Mouse (Mus musculus): ENCODE data around the gene Prom2.

The Prom2 gene

DNA sequence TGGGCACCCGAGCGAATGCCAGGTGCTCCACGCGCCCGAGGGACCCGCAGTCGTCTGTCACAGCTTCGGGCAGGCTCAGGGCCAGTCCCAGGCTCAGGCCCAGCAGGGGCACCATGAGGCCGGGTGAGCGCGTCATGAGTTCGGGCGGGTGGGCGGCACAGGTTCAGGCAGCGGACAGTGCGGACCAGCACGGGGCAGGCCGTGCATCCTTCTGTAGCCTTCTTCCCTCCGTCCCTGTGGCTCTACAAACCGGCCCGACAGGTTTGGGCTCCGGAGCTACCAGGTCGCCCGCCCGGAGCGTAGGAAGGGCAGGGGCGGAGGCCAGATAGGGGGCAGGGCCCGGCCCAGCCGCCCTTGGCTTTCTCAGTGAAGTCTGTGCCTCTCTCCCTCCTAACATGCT is at the start of gene Prom2:
TSS of gene Prom2 (minus strand) at position 283 of the 400 bp plus-strand sequence.
- in situ Hi-C loops (cut with MboI; ENCODE audit: unreplicated experiment in 2 of 2) = loop anchor here in 1 of 2 experiments (10.0 kb wide), 1 partner anchor 176 kb away; the partner anchor contains the start of gene Adra2b

DNA sequence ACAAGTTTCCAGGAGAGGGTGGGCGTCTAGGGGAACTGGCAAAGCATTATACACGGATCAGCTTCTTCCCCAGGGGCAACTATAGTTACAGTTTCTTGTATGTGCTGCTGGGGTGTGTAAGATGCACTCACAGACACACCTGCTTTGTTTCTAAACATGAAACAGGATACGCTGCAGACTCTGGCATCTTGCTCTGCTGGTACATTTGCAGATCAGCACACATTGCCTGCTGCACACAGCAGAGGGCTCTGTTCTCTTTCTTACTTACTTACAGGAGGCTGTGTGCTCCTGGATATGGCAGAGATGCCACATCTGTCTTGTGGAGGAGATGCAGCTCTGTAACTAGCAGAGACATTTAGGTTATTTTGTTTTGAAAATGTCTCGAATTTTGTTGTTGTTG is 49.6 kb upstream of the Prom2 start:
- in situ Hi-C loops (cut with MboI; ENCODE audit: unreplicated experiment in 2 of 2) = loop anchor here in 1 of 2 experiments (10.0 kb wide), 1 partner anchor 1104 kb away; the partner anchor contains the start of gene Mertk

DNA sequence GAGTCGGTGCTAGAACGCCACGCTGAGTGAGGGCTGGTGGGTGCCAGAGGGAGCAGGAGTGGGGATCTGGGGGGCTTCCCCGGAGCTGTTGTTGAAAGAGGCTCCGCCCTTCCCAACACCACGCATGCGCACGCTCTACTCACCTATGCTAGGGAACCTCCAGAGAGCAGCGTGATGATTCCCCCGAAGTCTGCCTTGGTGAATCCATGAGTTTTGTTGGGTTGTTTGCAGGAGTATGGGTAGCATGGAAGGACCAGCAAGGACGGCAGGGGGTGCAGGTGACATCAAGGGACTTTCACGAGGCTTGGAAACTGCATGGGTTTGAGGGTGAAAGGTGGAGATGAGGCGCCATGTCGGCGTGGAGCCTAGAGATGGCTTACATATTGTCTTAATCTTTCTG is 48.9 kb upstream of the Prom2 start:
- in situ Hi-C loops (cut with MboI; ENCODE audit: unreplicated experiment in 2 of 2) = loop anchor here in 1 of 2 experiments (10.0 kb wide), 1 partner anchor 1105 kb away; the partner anchor contains the start of gene Mertk

DNA sequence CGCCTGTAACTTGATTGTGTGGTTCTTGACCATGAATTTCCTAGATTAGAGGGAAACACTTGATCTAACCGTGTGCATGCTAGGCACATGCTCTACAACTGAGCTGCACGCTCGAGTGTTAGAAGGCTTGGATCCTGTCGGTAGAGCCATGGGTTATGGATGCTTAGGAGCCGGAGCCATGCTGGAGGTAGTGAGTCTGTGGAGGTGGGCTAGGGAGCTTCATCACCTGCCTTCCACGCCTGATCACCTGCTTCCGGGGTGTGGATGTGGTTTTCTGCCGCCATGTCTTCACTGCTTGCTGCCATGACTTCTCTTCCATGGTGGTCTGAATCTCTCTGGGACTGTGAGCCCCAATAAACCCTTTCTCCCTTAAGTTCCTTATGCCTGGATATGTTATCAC is 47.6 kb upstream of the Prom2 start:
- in situ Hi-C loops (cut with MboI; ENCODE audit: unreplicated experiment in 2 of 2) = no loop called here

DNA sequence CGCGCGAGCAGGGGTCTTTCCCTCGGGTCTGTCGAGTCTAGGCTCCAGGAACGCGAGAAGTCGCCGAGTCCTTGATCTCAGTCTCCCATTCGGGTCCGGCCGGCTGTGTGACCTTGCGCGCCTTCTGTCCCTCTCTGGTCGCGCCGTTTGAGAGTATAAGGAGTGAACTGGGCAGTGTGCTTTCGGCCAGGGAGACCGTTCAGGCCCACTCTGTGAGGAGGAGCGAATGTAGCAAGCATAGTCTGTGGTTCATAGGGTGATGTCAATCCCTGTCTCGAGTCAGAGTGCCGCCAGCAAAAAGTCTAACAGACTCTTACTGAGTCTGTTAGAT is 46.2 kb upstream of the Prom2 start:
- in situ Hi-C loops (cut with MboI; ENCODE audit: unreplicated experiment in 2 of 2) = no loop called here

DNA sequence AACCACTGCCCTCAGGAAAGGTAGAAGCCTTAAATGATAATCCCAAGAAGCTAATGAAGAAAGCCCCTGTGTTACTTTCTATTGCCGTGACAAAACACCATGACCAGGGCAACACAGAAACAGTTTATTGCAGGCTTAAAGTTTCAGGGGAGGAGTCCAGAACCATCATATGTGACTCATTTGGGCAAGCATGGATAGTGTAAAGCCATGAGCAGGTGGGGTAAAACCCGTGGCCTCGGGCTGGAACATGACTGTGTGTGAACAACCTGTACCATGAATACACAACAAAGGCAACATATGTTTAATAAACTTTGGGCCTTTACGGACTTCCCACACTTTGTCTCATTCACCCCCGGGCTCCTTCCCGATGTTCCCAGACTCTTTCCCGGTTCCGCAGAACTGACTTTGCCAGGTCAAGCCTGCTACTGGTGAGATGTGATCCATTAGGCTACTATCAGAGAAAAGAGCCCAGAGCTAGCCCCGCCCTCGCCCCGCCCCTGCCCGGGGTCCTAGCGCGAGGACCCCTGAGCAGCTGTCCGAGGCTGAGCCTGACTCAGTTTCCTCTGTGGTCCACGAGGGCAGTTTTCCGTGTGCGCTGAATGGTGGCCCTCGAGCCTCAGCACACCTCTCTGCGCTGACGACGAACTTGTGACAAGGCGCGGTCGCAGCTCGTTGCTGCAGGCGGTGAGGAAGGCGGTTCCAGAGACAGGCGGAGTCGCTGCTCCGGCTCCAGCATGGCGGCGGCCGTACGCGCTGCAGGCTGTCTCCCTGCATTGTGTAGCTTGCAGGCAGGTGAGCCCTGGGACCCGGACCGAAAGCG is 45.6 kb upstream of the Prom2 start, which contains the start of the genes Zfp661 and Mrps5:
TSS of gene Zfp661 (minus strand) at position 401 of the 820 bp plus-strand sequence.
TSS of gene Mrps5 (plus strand) at position 529 of the 820 bp plus-strand sequence.
- in situ Hi-C loops (cut with MboI; ENCODE audit: unreplicated experiment in 2 of 2) = no loop called here

DNA sequence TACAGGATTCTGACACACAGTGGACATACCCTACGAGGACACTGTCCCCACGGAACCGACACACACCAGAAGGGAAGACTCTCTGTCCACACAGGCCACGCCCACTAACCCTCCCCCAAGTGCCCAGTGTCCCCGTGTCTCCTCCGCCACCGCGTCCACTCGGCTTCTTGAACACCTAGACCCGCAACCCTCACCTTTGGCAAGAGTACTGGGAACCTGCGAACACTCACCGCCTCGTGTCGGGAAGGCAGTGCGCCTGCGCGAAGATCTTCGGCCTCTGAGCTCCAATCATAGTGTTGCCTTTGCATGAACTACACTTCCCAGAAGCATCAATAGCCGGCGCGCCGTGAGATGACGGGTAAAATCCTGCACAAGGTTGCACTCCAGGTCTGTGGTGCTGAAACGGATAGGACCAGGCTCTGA is 43.2 kb upstream of the Prom2 start:
- in situ Hi-C loops (cut with MboI; ENCODE audit: unreplicated experiment in 2 of 2) = no loop called here

DNA sequence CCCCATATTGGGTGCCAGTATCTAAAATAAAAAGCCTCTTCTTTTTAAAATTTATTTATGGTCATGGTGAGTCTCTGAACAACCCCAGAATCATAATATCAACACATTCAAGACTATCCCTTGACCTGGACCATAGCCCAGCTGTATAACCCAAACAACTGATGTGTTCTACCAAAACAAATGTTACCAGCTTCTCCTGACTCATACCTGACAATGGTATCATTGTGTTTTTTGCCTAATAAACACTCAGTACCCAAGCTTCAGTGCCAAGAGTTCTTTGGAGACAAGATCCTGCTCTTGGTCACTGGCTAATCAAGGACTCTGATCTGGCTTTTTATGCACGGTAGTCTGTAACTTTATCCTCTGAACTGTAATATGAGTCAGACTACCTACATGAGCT is 32.1 kb upstream of the Prom2 start:
- in situ Hi-C loops (cut with MboI; ENCODE audit: unreplicated experiment in 2 of 2) = no loop called here

DNA sequence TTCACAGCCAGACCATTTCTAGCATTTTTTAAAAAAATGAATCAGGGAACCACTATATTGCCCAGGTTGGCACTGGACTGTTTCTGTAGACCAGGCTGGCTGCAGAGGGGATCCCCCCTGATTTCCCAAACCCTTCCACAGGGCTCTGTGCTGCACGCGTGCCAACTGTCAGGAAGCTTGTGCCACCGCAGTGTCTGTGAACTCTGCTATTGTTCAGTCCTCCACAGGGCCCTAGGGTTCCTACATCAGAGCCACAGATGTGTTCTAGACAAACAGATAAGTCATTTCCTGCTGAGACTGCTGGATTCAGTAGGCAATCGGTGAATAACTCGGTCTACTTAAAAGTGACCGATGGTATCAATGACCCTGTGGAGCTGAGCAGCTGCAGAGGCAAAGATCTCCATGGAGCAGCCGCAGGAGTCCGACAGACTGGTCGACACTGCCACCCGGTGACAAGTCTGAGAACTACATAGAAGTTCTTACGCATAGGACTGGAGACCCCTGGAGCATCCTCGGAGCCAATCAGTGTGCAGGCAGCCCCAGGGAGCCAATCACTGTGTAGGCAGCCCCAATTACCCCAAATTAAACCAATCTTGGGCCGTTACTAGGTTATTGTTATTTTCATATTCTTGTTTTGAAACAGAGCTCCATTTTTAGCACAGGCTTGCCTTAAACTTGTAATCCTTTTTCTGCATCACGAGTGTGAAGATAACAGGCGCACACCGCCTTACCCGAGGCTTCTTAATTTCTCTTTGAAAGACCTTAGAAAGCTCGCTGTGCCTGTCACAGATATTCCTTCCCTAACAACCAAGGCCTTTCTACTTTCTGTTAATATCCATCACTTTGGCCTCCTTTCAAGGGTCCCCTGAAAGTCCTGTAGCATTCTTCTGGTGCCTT is 18.1 kb upstream of the Prom2 start:
- in situ Hi-C loops (cut with MboI; ENCODE audit: unreplicated experiment in 2 of 2) = loop anchor here (5.0 kb wide), 2 partner anchors 47 to 52 kb away; no protein-coding TSS in a partner anchor

DNA sequence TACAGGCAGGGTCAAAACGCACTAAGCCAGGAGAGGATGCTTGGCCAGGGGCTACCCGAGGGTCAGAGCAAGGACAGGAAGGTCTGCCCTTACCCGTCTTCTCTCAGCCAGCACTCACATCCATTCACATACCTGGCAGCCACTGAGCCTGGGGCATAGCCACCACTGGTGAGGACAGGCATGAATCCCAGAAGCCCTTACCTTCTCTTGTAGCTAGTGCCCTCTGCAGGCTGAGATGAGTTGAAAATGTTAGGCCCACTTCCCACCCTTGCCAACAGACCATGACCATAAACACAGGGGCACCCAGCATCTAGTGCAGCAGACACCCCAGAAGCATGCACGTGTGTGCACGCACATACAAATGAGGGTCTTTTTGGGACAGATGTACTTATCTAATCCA is 9.8 kb upstream of the Prom2 start:
- in situ Hi-C loops (cut with MboI; ENCODE audit: unreplicated experiment in 2 of 2) = no loop called here

DNA sequence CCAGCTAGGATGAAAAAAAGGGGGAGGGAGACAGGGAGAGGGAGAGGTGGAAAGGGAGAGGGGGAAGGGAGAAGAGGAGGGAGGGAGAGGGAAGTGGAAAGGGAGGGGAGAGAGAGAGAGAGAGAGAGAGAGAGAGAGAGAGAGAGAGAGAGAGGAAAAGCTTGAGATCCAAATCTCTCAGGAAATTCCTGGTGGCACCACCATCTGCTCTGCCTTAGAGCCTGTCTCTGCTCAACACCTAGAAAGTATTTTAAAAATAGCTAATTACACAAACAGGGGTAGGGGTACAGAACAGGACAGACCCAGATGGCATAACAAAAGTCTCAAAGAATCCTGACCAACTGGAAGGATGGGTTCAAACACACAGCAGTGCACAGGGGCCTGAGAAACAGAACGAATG is 9.2 kb upstream of the Prom2 start:
- in situ Hi-C loops (cut with MboI; ENCODE audit: unreplicated experiment in 2 of 2) = no loop called here

DNA sequence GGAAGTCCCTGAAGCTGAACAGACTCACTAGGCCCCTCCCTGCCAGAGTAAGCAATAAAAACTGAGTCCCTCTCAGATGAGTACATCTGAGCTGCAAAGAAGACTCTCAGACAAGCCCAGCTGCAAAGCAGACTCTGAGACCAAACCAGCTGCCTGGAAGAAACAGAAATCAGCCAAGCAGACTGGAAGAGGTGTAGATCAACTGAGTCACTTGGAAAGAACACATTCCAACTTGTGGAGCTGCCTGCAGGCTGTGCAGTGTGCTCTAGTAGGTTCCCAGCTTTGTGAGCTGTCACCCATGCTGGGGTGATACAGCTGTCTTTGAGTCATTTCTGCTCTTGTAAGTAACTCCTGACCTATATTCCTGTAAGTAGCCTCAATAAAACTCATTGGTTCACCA is 8.4 kb upstream of the Prom2 start:
- in situ Hi-C loops (cut with MboI; ENCODE audit: unreplicated experiment in 2 of 2) = loop anchor here in 1 of 2 experiments (10.0 kb wide), 1 partner anchor 185 kb away; the partner anchor contains the start of gene Adra2b

DNA sequence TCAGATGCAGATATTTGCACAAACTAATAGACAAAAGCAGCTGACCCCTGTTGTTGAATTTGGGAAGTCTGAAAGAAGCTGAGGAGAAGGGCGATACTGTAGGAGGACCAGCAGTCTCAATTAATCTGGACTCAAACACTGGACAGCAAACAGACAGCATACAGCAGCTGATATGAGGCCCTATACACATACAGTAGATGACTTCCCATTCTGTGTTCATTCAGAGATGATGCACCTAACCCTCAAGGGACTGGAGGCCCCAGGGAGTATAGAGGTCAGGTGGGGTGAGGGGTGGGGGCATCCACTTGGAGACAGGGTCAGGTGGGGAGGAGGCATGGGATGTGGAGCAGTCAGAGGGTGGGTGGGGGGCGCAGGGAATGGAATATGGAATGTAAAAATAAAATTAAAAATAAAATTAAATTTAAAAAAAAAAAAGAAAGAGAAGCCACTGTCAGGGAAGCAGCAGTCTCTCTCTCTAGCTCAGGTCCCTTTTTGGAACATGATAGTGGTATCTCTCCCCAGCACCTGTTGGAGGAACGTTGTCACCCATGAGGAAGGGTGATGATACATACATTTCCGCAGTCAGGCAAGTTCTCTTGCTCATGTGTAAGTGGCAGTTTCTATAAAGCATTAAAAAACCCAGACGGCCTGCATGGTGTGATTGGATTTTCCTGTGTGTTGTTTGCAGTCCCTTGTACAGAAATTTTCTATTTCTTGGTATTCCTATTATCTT is 7.2 kb upstream of the Prom2 start:
- in situ Hi-C loops (cut with MboI; ENCODE audit: unreplicated experiment in 2 of 2) = loop anchor here in 1 of 2 experiments (10.0 kb wide), 1 partner anchor 184 kb away; the partner anchor contains the start of gene Adra2b

DNA sequence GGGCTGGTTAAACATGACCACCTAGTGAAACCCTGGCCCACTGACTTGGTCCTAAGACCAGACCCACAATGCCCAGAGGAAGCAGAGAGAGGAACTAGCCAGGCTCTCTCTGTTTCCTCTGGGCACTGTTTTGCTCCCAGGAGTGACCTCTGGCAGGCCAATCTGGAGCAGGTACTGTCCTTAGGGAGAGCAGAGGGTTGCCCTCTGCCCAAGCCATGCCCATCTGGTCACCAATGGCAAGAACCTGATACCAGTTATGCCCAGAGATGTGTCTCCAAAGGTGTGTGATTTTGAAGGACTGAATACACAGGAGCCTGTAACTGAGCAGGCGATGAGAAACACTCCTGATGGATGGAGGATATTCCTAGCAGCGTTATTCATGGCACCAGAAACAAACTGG is 430 bp upstream of the Prom2 start:
- in situ Hi-C loops (cut with MboI; ENCODE audit: unreplicated experiment in 2 of 2) = loop anchor here in 1 of 2 experiments (10.0 kb wide), 1 partner anchor 177 kb away; the partner anchor contains the start of gene Adra2b

DNA sequence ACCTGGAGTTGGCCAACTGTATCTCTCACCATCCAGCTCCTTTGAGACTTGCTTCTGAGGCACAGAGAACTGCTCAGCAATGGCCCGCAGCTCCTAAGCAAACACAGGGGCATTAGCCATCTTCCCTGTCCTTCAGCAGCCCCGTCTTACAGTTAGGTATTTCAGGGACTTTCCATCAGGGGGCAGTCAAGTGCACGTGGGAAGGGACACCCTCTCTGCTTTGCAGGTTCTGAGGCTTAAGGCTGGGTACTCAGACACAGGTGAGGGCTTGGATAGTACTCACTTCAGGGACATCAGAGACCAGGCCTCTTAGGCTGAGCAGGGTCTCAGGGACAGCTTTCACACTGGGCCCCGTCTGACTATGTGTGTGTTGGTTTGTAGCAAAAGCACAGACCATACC is 1.8 kb downstream of the Prom2 start:
- in situ Hi-C loops (cut with MboI; ENCODE audit: unreplicated experiment in 2 of 2) = no loop called here

DNA sequence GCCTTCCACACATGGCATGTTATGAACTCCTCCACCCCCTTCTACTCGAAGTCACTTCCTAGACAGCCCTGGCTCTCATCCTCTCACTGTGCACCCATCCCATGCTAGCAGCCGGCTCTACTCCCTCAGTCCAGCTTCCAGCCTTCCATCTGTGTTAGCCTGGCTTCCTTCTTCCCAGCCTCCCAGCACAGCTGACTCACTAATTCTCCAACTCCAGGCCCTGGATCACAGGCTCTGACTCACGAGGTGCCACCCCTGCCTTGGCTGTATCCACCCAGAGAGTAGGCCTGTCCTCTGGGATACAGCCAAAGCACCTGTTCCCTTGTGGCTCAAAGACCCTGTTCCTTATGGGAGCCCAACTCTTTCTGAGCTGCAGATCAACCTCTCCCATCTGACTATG is 3.7 kb downstream of the Prom2 start:
- in situ Hi-C loops (cut with MboI; ENCODE audit: unreplicated experiment in 2 of 2) = no loop called here

DNA sequence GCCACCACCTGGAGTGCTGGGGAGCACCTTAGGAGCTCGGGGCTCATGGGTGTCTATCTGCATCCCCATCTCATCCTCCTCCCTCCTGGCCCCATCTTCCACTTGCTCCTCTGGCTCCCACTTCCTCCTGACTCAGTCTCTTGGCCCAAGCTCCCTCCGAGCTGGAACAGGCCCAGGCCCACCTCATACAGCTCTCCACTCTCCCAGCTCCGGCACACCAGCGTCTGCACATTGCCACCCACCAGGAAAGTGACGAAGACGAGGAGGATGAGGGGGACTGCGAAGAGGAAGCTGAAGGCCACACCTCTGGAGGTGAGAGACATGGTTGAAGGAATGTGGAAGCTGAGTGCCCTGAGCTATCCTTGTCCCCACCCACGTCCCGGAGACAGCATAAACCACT is 5.9 kb downstream of the Prom2 start:
- in situ Hi-C loops (cut with MboI; ENCODE audit: unreplicated experiment in 2 of 2) = no loop called here

DNA sequence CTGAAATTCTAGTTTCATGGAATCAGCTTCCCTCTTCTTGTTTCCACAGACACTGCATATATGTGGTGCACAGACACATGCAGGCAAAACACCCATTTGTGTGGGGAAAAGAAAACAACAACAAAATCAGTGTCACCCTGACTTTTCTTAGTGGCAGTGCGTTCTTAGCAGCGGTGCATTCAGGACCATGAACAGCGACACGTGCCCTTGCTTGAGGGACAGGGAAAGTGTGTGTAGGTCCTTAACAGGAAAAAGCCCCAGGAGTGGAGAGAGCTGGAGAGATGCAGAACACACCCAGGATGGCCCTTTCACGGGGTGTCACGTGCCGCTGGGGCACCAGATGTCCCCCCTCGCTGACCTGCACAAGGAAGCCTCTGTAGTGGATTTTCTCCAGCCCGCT is 8.9 kb downstream of the Prom2 start:
- in situ Hi-C loops (cut with MboI; ENCODE audit: unreplicated experiment in 2 of 2) = no loop called here

DNA sequence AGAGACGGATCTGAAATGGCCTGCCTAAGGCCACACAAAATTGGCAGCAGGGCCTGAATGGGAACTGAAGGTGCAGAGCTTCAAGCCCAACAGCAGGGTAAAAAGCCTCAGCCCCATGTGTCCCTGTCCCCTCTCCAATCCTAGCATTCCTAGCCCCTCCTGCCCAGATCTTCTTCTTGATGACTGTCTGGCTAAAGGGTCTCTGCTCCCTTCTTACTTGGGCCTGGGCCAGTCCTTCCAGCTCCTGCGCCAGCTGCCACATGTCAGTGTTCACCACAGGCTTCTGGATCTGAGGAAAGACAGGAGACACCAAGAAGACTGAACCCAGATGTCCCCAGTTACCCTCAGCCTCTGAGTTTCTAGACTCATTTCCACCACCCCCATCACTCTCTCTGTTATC is 9.7 kb downstream of the Prom2 start:
- in situ Hi-C loops (cut with MboI; ENCODE audit: unreplicated experiment in 2 of 2) = no loop called here

DNA sequence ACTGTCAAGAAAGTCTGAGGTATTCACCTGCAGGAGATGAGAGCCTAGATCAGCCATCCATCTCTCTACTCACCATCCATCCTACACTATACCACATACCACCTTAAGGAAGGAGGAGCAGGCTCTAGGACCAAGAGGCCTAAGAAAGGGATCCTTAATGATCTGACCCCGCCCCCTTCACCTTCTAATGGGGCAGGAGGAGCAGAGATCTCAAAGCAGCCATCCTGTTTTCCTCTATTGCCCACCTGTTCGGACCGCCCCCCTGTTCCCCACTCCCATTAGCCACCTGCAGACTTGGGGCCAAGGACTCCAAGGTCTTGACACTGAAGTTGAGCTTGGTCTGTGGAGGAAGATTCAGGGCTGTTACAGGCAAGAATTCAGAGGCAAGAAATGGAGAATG is 10.8 kb downstream of the Prom2 start:
- in situ Hi-C loops (cut with MboI; ENCODE audit: unreplicated experiment in 2 of 2) = no loop called here

Data from v-Abl transformed pro-B cells (cell line).